8 mouse cellular contexts compared by ENCODE assay signal in the genomic region with DNA sequence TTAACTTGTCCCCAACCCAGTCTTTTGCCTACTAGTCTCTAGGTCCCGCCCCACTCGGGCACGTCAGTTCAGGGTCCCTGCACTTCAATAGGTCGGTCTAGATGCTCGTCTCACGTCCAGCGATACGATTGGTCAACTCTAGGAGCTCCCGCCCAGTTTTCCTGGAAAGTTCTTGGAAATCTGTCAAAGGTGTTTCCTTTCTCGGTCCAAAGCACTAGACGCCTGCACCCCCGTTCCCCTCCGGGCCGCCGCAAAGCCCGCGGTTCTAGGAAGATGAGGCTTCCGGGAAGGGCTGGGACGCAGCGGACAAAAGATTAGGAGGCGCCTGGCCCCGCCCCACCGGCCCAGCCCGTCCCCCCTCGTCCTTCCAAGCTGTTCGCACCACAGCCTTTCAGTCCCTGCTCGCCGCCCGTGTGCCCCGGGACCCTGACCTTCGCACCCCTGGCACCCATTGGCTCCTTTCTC. TPM values are rescaled to one million over a fixed set of nuclear protein-coding genes. Genes with fewer than 3 reads are reported as not detected.
A peak's percentile ranks its signal among the peaks of the same experiment; 100 is the strongest.
DNase-seq lines count a peak whose midpoint lies in the region; ATAC-seq lines count a peak whose summit lies in the region.

No protein-coding gene starts in this region.

- no peaks in the 10 kb centered on the region for H3K9me3 ChIP-seq in hindbrain, embryonic 15.5 days

- H3K36me3 ChIP-seq in hindbrain, embryonic 15.5 days: peaks cover 3% of the 10 kb centered on the region; the same call in 1 of the 2 replicates

- peak; percentile 98 for ATAC-seq in hindbrain, embryonic 15.5 days (ENCODE audit: low FRiP score, low read depth)

- peaks cover 8% of the 10 kb centered on the region for H3K27me3 ChIP-seq in hindbrain, embryonic 15.5 days

- H3K4me2 ChIP-seq in hindbrain, embryonic 15.5 days: peak overlapping the region; percentile 89

- H3K4me1 ChIP-seq in hindbrain, embryonic 15.5 days (replicated peaks): peaks cover 27% of the 10 kb centered on the region

- DNase-seq in T-cell, adult 2 months (ENCODE audit: low spot score): peak; percentile 74
- peak; percentile 90 to 97 for DNase-seq in cerebellum, postnatal 36 days
- peak; percentile 93 to 96 for DNase-seq in frontal cortex, postnatal 36 days (ENCODE audit: low spot score in 2 of 2)
- peak; percentile 88 for DNase-seq in left cerebral cortex, adult 11 months (ENCODE audit: low spot score)
- peak; percentile 96 to 97 for DNase-seq in lung, postnatal 4 days
- peak; percentile 92 for DNase-seq in right cerebral cortex, adult 18-20 months
- DNase-seq in urinary bladder, postnatal 10 days (ENCODE audit: low spot score): peak; percentile 67

- peak overlapping the region; percentile 84 for H3K9ac ChIP-seq in hindbrain, embryonic 15.5 days

- H3K27ac ChIP-seq in hindbrain, embryonic 15.5 days (replicated peaks): peak overlapping the region; percentile 62; the same call in 1 of the 2 replicates

- WGBS in hindbrain, embryonic 15.5 days: under 1% methylated on average over 31 of the region's 31 CpGs

- peak overlapping the region; percentile 84 for H3K4me3 ChIP-seq in hindbrain, embryonic 15.5 days

RNA-seq across cellular contexts. Expression of gene Cish, which starts 0.7 kb away (rescaled TPM):
- polyA plus RNA-seq in hindbrain, embryonic 15.5 days (2015; fragmentation: Nextera tagmentation; extraction: Ambion mirVana): 10.9 and 13.7 TPM in 2 replicates

RNA-seq across cellular contexts. Expression of gene Mapkapk3, which starts 6.9 kb away (rescaled TPM):
- 2.7 and 3.0 TPM in 2 replicates for polyA plus RNA-seq in hindbrain, embryonic 15.5 days (2015; fragmentation: Nextera tagmentation; extraction: Ambion mirVana)

RNA-seq across cellular contexts. Expression of gene Hemk1, which starts 41.6 kb away (rescaled TPM):
- polyA plus RNA-seq in hindbrain, embryonic 15.5 days (2015; fragmentation: Nextera tagmentation; extraction: Ambion mirVana): 15.2 and 17.2 TPM in 2 replicates

RNA-seq across cellular contexts. Expression of gene 6430571L13Rik, which starts 43.9 kb away (rescaled TPM):
- 9.1 and 9.4 TPM in 2 replicates for polyA plus RNA-seq in hindbrain, embryonic 15.5 days (2015; fragmentation: Nextera tagmentation; extraction: Ambion mirVana)

Comparison
In these comparisons a context has a peak if more than half of its experiments do, and no peak if none do; other contexts are left out.
1. Peak in every context shown above with its lines: DNase-seq, ATAC-seq, H3K4me3 ChIP-seq and H3K27ac ChIP-seq.